Mouse (Mus musculus) G1E (cell line): ENCODE results near the gene Gm49358.

Experiments used
- CTCF ChIP-seq: IDR thresholded peaks from 2 replicates; pipeline ENCODE4 v1.5.1; 2012; ENCODE audit warnings: low read depth, low read length, inconsistent platforms, mixed read lengths
- GATA1 ChIP-seq: IDR thresholded peaks from 2 replicates; pipeline ENCODE4 v1.6.1; 2012; ENCODE audit warnings: borderline replicate concordance, low read length, inconsistent platforms, mixed read lengths
- POLR2AphosphoS5 ChIP-seq: IDR thresholded peaks from 2 replicates; pipeline ENCODE4 v1.6.1; 2012; ENCODE audit warnings: low read depth, low read length, inconsistent platforms; ENCODE audit not compliant: insufficient replicate concordance

DNA sequence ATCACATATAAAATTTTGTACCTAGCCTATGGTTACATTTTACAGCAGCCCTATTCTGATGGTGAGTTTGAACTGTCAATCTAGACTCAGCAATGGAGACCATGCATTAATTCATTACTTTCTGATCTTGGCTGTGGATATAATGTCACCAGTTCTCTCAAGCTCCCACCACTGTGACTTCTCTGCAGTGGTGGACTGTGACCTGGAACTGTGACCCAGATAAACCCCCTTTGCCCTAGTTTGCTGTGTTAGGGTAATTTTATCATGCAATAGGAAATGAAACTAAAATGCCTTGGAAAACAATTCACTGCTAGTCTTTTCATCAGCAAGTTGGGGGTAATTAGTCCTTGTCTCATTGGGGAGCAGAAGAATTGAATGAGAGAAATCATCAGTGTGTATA, 117.7 kb downstream of the Gm49358 start:
- TF ChIP-seq CTCF (no peak), GATA1 (no peak), POLR2AphosphoS5 (no peak)
